Mouse (Mus musculus) brain, embryonic 14.5 days (tissue): ENCODE measurements around the gene Mrpl35. TPM values are rescaled to one million over a fixed set of nuclear protein-coding genes. Genes with fewer than 3 reads are reported as not detected.
"Not testable (repeated sequence)": the region's sequence is repeated elsewhere in the genome, so short reads cannot be mapped to it uniquely, and the experiment has no call there.

Experiments used
- DNase-seq: peaks from one replicate; pipeline ENCODE4 v3.0.0-alpha.2; 2011; ENCODE audit warnings: low read depth
- CTCF ChIP-seq: fragments of 200-500 bp; IDR thresholded peaks from 2 replicates; pipeline ENCODE4 v1.5.1; 2012; ENCODE audit warnings: inconsistent platforms, mild to moderate bottlenecking, moderate library complexity, borderline replicate concordance; ENCODE audit not compliant: insufficient read depth, insufficient read length; ENCODE audit errors: extremely low read depth
- POLR2A ChIP-seq: fragments of 200-500 bp; IDR thresholded peaks from 2 replicates; pipeline ENCODE4 v1.6.1; 2012; ENCODE audit warnings: mild to moderate bottlenecking, inconsistent platforms, borderline replicate concordance; ENCODE audit not compliant: poor library complexity, insufficient read depth, insufficient read length, severe bottlenecking; ENCODE audit errors: extremely low read depth
- polyA plus RNA-seq: library from polyadenylated mRNA; depleted of rRNA; stranded (reverse); fragments of >200 nt; gene quantifications from 2 replicates; pipeline ENCODE4 v1.2.3, GENCODE M21; 2012; rRNA removed

Mrpl35 gene
- 11.9 and 13.2 TPM in 2 replicates for polyA plus RNA-seq

DNA sequence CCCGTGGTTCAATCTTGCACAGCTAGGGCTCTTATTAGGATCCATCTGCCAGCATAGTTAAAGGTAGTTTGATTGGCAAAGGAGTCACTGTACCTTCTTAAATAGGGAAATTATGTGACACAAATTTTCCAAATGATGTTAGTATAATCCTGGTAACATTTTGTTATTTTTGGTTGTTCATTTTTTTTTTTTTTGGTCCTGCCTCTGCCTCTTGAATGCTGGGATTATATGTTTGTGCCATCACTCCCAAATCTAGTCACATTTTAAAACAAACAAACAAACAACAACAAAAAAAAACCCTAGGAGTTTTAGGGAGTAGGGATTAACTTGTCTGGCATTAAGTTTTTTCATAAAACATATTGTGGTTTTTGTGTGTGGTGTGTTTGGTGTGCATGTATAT, at the start of gene Mrpl35:
Gene Mrpl35, minus strand, starts transcription at position 101 of the 400 bp plus-strand sequence.
- no peak for DNase-seq
- TF ChIP-seq CTCF (no peak), POLR2A (no peak)

- no peak for DNase-seq
- TF ChIP-seq CTCF (no peak), POLR2A (no peak)
Observed at GRCm38 (mm10) chr6:71871396-71871795, 44.6 kb upstream of the Mrpl35 start.

- peak; percentile 19 for DNase-seq
- no peak for TF ChIP-seq CTCF
Observed at GRCm38 (mm10) chr6:71868809-71869208, 42.0 kb upstream of the Mrpl35 start.

- no peak for DNase-seq
- TF ChIP-seq CTCF, result no peak
- no peak for TF ChIP-seq POLR2A
Observed at GRCm38 (mm10) chr6:71867751-71868150, 41.0 kb upstream of the Mrpl35 start.

DNA sequence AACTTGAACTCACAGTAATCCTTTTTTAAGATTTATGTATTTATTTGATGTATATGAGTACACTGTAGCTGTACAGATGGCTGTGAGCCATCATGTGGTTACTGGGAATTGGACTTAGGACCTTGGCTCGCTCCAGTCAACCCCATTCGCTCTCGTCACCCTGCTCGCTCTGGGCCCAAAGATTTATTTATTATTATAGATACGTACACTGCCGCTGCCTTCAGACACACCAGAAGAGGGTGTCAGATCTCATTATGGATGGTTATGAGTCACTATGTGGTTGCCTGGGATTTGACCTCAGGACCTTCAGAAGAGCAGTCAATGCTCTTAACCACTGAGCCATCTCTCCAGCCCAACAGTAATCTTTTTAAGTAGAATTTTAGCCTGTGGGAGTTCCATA, 20.1 kb upstream of the Mrpl35 start:
- not testable (repeated sequence) for DNase-seq

- no peak for DNase-seq
- TF ChIP-seq POLR2A, result no peak
- no peak for TF ChIP-seq CTCF
Observed at GRCm38 (mm10) chr6:71840597-71841290, 14.0 kb upstream of the Mrpl35 start.

- TF ChIP-seq CTCF, result no peak
- no peak for TF ChIP-seq POLR2A
Observed at GRCm38 (mm10) chr6:71839815-71840214, 13.0 kb upstream of the Mrpl35 start.

DNA sequence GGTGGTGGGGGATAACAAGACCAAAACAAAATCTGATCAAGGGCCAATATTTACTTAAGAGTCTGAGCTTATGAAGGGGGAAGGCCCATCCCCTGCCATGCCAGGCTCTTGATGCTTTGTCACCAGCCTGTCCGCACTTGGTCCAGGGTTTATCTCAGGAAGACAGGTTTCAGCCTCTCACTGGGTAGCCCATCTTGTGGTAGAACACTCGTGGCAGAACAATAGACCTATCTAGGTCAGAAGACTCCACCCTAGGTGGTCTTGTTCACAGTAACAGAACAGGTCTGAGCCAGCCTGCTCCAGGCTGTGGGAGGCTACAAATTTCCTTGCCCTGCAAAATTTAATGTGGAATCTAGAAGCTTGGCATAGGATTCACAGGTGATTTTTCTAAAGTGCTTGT, 10.0 kb upstream of the Mrpl35 start:
- no peak for DNase-seq
- TF ChIP-seq CTCF (no peak), POLR2A (no peak)

More at GRCm38 (mm10) chr6:71839815-71840214, 13.0 kb upstream of the Mrpl35 start:
- DNase-seq, result no peak

DNA sequence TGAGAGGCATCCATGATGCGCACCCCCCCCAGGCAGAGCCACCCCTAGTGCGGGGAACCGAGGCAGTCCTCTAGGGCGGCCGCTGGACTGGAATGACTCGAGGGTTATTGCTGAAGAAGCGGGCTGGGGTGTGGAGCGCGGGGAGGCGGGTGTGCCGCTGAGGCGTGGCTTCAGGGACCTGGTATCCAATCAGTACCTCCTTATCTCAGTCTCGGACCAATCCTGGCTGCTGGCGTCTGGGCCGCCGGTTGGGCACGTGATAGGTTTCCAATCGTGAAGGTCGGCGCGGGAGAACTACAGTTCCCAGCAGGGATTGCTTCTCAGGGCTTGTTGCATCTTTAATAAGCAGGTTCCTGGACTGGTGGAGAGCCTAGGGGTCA, 4.8 kb upstream of the Mrpl35 start:
- TF ChIP-seq CTCF (no peak), POLR2A (no peak; the same call in 1 of the 2 replicates)

GRCm38 (mm10) chr6:71830690-71831580, 4.2 kb upstream of the Mrpl35 start, which contains the start of gene Immt:
Gene Immt, plus strand, starts transcription at chr6:71831331.
- TF ChIP-seq POLR2A (peak; percentile 94), CTCF (no peak)
- DNase-seq, result peak; percentile 99

More for the DNA sequence above, 4.8 kb upstream of the Mrpl35 start:
- DNase-seq, result peak; percentile 99

- TF ChIP-seq CTCF (no peak), POLR2A (no peak)
- no peak for DNase-seq
Observed at GRCm38 (mm10) chr6:71829768-71830167, 3.0 kb upstream of the Mrpl35 start.

DNA sequence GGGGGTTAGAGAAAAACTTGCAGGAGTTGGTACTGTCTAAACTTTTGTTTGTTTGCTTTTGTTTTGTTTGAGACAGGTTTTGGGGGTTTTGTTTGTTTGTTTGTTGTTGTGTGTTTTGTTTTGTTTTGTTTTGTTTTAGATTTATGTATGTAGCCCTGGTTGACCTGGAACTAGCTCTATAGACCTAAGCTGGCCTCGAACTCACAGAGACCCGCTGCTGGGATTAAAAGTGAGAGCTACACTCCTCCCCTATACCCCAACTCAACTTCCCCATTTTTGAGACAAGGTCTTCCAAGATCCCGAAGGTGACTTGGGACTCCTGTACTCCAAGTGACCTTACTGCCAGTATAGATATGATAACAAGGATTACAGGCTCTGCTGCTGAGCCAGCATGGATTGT, 2.8 kb downstream of the Mrpl35 start:
- DNase-seq, result no peak
- TF ChIP-seq CTCF, result no peak

- peak; percentile 97 for DNase-seq
- TF ChIP-seq CTCF (no peak), POLR2A (peak; percentile 71; the same call in 1 of the 2 replicates)
Observed at GRCm38 (mm10) chr6:71823488-71823887, 3.3 kb downstream of the Mrpl35 start.
